Mouse (Mus musculus) hindbrain, embryonic 12.5 days (tissue): Measurements from ENCODE around the gene Pim1. TPM values are rescaled to one million over a fixed set of nuclear protein-coding genes. Genes with fewer than 3 reads are reported as not detected.
"Not testable (repeated sequence)": the region's sequence is repeated elsewhere in the genome, so short reads cannot be mapped to it uniquely, and the experiment has no call there.

Experiments used
- ATAC-seq: fragments of 200-750 bp; cut with Nextera tagmentation; 2 replicates; pipeline ENCODE4 v1.8.0; 2017; ENCODE audit warnings: moderate TSS enrichment; ENCODE audit not compliant: low FRiP score
- H3K27ac ChIP-seq: fragments of 300-500 bp; sonication (generic); 2 replicates; pipeline ENCODE4 v1.5.1; 2016; ENCODE audit warnings: mild to moderate bottlenecking
- H3K27me3 ChIP-seq: fragments of 300-500 bp; sonication (generic); 2 replicates; pipeline ENCODE4 v1.6.1; 2016; ENCODE audit warnings: mild to moderate bottlenecking
- H3K36me3 ChIP-seq: fragments of 300-500 bp; sonication (generic); 2 replicates; pipeline ENCODE4 v1.6.1; 2016; ENCODE audit warnings: mild to moderate bottlenecking
- H3K4me1 ChIP-seq: fragments of 300-500 bp; sonication (generic); 2 replicates; pipeline ENCODE4 v1.6.1; 2016
- H3K4me2 ChIP-seq: fragments of 300-500 bp; sonication (generic); replicated peaks from 2 replicates; pipeline ENCODE4 v1.6.1; 2016; ENCODE audit warnings: mild to moderate bottlenecking
- H3K4me3 ChIP-seq: fragments of 300-500 bp; sonication (generic); 2 replicates; pipeline ENCODE4 v1.5.1; 2016; ENCODE audit warnings: mild to moderate bottlenecking
- H3K9ac ChIP-seq: fragments of 300-500 bp; sonication (generic); 2 replicates; pipeline ENCODE4 v1.6.1; 2016; ENCODE audit warnings: mild to moderate bottlenecking, moderate library complexity
- H3K9me3 ChIP-seq: fragments of 300-500 bp; sonication (generic); replicated peaks from 2 replicates; pipeline ENCODE4 v1.6.1; 2016; ENCODE audit warnings: mild to moderate bottlenecking
- WGBS: fragments of 180-500 bp; shearing (Covaris S2); methylation state at CpG from one replicate; pipeline ENCODE4 v1.1.7; 2016; 5-methylcytosine and 5-hydroxymethylcytosine counted together
- polyA plus RNA-seq: library from polyadenylated mRNA; unstranded; fragments of >200 nt; fragmentation: Nextera tagmentation; extraction: Ambion mirVana; gene quantifications from 2 replicates; pipeline ENCODE4 v1.2.1, GENCODE M21; 2016

Pim1 gene
- polyA plus RNA-seq, 1 experiment from 2014 or later, result 17.8 TPM

DNA sequence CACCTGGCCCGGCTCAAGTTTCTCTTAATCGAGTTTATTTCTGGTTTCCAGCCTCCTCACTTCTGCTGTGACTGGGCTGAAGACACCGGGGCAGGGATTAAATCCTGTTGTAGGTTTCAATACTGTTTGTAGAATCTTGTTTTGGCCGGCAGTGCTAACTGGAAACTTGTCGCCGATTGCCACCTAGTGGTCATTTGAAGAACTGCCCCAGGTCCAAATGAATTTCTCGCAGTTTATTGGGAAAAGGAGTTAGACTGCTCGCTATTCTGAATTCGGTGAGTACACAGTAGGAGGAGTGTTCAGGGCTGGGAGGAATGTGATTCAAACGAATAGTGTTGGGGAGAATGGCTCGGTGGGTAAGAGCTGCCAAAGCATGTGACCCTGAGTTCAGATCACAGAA is 23.9 kb downstream of the Pim1 start:
- Histone ChIP-seq H3K9ac (no peak overlapping the region), H3K27me3 (no peaks in the 10 kb centered on the region), H3K4me3 (no peak overlapping the region), H3K27ac (no peak overlapping the region), H3K4me2 (no peak overlapping the region), H3K4me1 (no peaks in the 10 kb centered on the region), H3K36me3 (no peaks in the 10 kb centered on the region), H3K9me3 (no peaks in the 10 kb centered on the region)
- no peak for ATAC-seq
- whole genome bisulfite sequencing, result 3% methylated on average over 11 of the region's 11 CpGs

DNA sequence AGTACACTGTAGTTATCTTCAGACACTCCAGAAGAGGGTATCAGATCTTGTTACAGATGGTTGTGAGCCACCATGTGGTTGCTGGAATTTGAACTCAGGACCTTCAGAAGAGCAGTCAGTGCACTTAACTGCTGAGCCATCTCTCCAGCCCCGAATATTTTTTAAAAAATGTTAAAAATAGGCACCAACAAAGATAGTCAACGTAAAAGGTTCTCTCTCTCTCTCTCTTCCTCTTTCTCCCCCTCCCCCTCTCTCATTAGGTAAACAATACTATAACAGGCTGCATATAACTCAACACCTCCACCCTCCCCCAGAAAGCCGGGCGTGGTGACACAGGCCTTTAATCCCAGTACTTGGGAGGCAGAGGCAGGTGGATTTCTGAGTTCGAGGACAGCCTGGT is 28.1 kb downstream of the Pim1 start:
- H3K4me2 ChIP-seq, H3K4me1 ChIP-seq, ATAC-seq, H3K27ac ChIP-seq, H3K9me3 ChIP-seq, H3K9ac ChIP-seq, H3K4me3 ChIP-seq, H3K27me3 ChIP-seq, H3K36me3 ChIP-seq: not testable (repeated sequence)
- WGBS, result 95% methylated on average over 5 of the region's 5 CpGs

DNA sequence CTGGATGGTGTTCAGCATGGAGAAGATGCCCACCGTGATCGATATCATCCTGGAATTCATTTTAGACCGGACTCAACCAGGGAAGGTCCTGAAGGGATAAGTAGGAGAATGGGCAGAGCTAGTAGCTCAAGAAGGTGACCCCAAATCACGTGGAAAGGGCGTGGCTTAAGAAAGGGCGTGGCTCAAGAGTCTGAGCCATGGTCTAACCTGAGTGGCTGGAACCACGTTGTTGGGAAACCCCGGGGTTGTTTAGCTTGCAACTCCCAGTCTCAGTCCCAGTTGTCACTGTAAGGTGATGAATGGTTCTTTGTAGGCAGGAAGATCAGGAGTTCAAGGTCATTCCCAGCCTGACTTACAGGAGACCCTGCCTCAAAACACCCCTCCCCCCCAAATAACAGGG is 29.2 kb downstream of the Pim1 start:
- Histone ChIP-seq H3K36me3 (no peaks in the 10 kb centered on the region), H3K4me3 (no peak overlapping the region), H3K9me3 (no peaks in the 10 kb centered on the region), H3K9ac (no peak overlapping the region), H3K4me2 (no peak overlapping the region), H3K27me3 (no peaks in the 10 kb centered on the region), H3K4me1 (no peaks in the 10 kb centered on the region), H3K27ac (no peak overlapping the region)
- 80% methylated on average over 8 of the region's 8 CpGs for WGBS
- ATAC-seq, result no peak

DNA sequence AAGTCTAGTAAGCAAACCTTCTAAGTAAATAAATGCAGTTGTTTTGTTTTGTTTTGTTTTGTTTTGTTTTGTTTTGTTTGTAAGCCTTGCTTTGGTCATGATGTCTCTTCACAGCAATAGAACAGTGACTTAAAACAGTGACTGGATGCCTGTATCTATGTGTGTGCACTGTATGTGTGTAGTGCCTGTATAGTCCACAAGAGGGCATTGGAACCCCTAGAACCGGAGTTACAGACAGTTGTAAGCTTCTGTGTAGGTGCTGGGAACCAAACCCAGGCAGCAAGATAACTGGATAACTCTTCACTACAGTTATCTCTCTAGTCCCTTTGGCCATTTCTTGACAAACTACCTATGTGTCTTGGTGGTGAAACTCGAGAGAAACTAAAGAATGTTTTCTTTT is 35.1 kb downstream of the Pim1 start:
- no peaks in the 10 kb centered on the region for H3K4me1 ChIP-seq
- 77% methylated on average over 2 of the region's 2 CpGs for WGBS
- ATAC-seq, result no peak

DNA sequence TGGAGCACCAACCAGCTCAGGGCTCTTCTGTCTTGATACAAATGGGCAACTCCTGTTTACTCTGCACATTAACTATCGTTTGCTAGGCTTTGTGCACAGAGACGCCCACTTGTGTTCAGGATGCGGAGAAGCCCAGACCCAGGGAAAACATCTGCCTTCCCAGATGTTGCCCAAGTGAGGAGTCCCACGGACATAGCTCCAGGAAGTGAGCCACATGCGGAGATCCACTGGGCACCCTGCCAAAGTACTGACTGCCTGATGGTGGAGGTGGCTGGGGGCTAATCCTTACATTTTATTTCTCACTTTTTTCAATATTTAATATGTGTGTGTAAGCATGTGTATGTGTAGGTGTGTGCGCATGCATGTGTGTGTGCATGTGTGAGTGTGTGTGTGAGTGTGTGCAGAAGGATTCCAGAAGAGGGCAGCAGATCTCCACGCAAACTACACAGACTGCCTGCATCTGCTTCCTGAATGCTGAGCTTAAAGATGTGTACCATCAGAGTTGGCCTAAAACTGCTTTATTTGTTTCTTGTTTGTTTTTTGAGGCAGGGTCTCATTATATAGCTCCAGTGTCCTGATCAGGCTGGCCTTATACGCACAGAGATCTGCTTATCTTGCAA is 38.1 kb downstream of the Pim1 start:
- Histone ChIP-seq H3K4me2 (no peak overlapping the region), H3K4me1 (peaks cover 4% of the 10 kb centered on the region; the same call in 1 of the 2 replicates), H3K27me3 (no peaks in the 10 kb centered on the region), H3K36me3 (no peaks in the 10 kb centered on the region), H3K9ac (no peak overlapping the region), H3K9me3 (no peaks in the 10 kb centered on the region; the same call in 1 of the 2 replicates), H3K27ac (no peak overlapping the region), H3K4me3 (no peak overlapping the region)
- ATAC-seq, result no peak
- 88% methylated on average over 8 of the region's 8 CpGs for whole genome bisulfite sequencing

More for the DNA sequence above, 35.1 kb downstream of the Pim1 start:
- no peak overlapping the region for H3K9ac ChIP-seq
- no peaks in the 10 kb centered on the region for H3K27me3 ChIP-seq
- no peak overlapping the region for H3K4me2 ChIP-seq
- H3K9me3 ChIP-seq, result no peaks in the 10 kb centered on the region; the same call in 1 of the 2 replicates
- no peaks in the 10 kb centered on the region for H3K36me3 ChIP-seq
- no peak overlapping the region for H3K4me3 ChIP-seq
- no peak overlapping the region for H3K27ac ChIP-seq

DNA sequence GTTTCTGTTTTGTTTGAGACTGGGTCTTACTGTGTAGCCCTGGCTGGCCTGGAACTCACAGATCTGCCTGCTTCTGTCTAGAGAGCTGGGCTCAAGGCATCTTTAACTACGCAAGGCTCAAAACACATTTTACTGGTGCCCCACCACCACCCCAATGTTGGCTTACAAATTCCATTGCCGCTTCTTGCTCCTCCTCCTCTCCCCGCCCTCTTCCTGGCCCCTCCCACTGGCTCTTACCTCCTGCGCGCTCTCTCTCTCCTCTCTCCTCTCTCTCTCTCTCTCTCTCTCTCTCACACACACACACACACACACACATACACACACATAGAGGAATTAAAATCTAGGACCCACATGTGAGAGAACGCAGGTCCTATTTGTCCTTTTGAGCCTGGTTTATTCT is 40.0 kb downstream of the Pim1 start:
- H3K4me2 ChIP-seq, result no peak overlapping the region
- no peaks in the 10 kb centered on the region; the same call in 1 of the 2 replicates for H3K9me3 ChIP-seq
- no peak overlapping the region for H3K4me3 ChIP-seq
- H3K36me3 ChIP-seq, result no peaks in the 10 kb centered on the region
- H3K4me1 ChIP-seq, result peaks cover 4% of the 10 kb centered on the region; the same call in 1 of the 2 replicates
- no peak overlapping the region for H3K9ac ChIP-seq
- WGBS, result 80% methylated on average over 6 of the region's 6 CpGs
- no peaks in the 10 kb centered on the region for H3K27me3 ChIP-seq
- no peak overlapping the region for H3K27ac ChIP-seq
- no peak for ATAC-seq

DNA sequence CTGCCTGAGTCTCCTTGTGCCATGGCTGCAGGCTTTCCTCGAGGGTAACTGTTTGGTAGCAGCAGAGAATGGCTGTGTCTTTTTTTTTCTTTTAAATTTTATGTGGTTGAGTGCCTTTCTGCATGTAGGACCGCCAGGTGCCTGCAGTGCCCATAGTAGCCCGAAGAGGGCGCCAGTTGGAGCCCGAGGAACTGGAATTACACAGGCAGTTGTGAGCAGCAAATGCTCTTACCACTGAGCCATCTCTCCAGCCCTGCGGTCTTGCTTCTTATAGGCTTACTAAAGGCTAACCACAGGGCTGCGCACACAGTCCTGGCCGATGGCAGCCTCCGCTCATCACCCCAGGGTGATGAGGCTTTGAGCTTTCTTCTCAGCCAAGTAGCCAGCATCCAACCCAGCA is 40.7 kb downstream of the Pim1 start:
- WGBS, result 75% methylated on average over 9 of the region's 9 CpGs
- Histone ChIP-seq H3K4me1 (peaks cover 4% of the 10 kb centered on the region; the same call in 1 of the 2 replicates), H3K4me2 (no peak overlapping the region), H3K9me3 (no peaks in the 10 kb centered on the region), H3K9ac (no peak overlapping the region), H3K27me3 (no peaks in the 10 kb centered on the region), H3K27ac (no peak overlapping the region), H3K4me3 (no peak overlapping the region), H3K36me3 (no peaks in the 10 kb centered on the region)
- no peak for ATAC-seq

DNA sequence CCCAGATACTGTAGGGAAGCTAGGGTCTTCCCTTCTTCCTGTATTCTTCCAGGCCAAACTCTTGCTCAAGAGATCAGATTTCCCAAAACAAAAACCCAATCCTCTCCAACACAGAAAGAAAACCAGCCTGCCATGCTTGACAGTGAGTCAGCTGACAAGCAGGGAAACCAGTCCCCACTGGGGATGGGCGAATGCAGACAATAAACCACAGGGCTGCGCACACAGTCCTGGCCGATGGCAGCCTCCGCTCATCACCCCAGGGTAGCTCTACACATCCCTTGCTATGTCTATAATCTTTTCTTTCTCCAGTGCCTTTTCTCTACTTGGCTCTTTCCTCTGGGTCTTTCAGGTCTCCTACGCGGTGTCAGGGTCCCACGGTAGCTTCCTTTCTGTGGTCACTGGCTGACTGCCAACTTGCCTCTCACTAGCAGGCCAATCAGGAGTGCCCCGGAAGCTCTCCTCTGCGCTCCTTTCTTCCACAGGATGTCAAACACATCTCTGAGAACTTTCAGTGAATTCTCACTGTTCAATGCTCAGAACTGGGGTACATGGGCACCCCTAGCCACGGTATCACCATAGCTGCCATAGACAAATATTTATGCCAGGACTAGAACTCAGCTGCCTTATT is 41.3 kb downstream of the Pim1 start:
- peaks cover 4% of the 10 kb centered on the region; the same call in 1 of the 2 replicates for H3K4me1 ChIP-seq
- no peak for ATAC-seq
- no peaks in the 10 kb centered on the region for H3K27me3 ChIP-seq
- H3K4me2 ChIP-seq, result no peak overlapping the region
- H3K27ac ChIP-seq, result no peak overlapping the region
- H3K4me3 ChIP-seq, result no peak overlapping the region
- no peaks in the 10 kb centered on the region for H3K36me3 ChIP-seq
- H3K9me3 ChIP-seq, result no peaks in the 10 kb centered on the region
- whole genome bisulfite sequencing, result 61% methylated on average over 10 of the region's 10 CpGs
- H3K9ac ChIP-seq, result no peak overlapping the region

DNA sequence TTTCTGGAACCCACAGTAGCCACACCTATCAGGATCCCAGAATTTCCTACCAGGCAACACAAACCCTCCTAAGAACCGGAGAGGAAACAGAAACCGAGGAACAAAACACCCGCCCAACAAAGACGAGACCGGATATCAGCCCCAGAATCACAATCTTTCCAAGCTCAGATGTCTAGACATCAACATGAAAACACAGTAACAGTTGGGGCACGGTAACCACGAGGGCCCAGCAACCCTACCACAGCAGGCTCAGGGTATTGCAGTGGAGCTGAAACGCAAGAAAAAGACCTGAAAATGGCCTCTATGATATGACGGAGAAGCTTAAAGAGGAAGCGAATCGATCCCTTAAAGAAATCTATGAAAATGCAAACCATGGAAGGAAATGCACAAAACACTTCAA is 43.3 kb downstream of the Pim1 start:
- no peaks in the 10 kb centered on the region for H3K36me3 ChIP-seq
- H3K9ac ChIP-seq, result no peak overlapping the region
- H3K4me1 ChIP-seq, result peaks cover 4% of the 10 kb centered on the region; the same call in 1 of the 2 replicates
- 93% methylated on average over 11 of the region's 11 CpGs for WGBS
- H3K9me3 ChIP-seq, result no peaks in the 10 kb centered on the region
- no peak overlapping the region for H3K4me3 ChIP-seq
- H3K27ac ChIP-seq, result no peak overlapping the region
- no peak overlapping the region for H3K4me2 ChIP-seq
- no peak for ATAC-seq
- no peaks in the 10 kb centered on the region for H3K27me3 ChIP-seq

DNA sequence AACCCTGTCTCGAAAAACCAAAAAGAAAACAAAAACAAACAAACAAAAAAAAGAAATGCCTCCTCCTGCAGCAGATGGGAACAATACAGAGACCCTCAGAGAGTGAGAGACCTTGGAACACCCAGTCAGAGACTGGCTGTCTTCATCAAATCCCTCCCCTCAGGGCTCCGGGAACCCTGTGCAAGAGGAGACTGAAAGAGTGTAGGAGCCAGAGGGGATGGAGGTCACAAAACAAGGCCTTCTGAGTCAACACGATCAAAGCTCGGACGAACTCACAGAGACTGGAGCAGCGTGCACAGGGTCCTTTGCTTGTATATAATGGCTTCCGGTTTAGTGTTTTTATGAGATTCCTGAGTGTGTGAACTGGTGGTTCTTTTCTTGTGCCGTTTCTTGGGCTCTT is 49.9 kb downstream of the Pim1 start:
- ATAC-seq, result no peak
- no peak overlapping the region for H3K4me3 ChIP-seq
- H3K9ac ChIP-seq, result no peak overlapping the region
- 88% methylated on average over 8 of the region's 8 CpGs for WGBS
- no peak overlapping the region for H3K27ac ChIP-seq
- H3K36me3 ChIP-seq, result no peaks in the 10 kb centered on the region
- no peaks in the 10 kb centered on the region for H3K27me3 ChIP-seq
- H3K4me1 ChIP-seq, result no peaks in the 10 kb centered on the region
- H3K4me2 ChIP-seq, result no peak overlapping the region
- H3K9me3 ChIP-seq, result no peaks in the 10 kb centered on the region

DNA sequence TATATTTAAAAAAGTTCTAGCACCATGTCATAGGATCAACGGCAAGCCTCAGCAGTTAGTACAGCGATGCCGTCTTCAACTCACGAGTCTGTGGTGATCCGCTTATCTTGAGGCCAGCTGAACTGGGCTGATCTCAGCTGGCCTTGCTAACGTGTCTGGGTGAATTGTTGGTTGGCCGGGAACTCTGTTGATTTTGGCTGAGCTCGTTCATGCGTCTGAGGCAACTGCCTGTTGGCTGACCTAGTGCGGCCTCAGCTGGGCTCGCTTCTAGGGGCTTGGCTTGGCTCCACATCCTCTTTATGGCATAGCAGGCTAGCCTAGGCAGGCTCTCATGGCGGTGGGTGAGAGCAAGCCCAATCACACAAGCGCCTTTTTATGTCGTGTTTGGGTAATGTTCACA is 50.9 kb downstream of the Pim1 start:
- H3K27ac ChIP-seq, result no peak overlapping the region
- no peaks in the 10 kb centered on the region for H3K9me3 ChIP-seq
- H3K36me3 ChIP-seq, result no peaks in the 10 kb centered on the region
- H3K4me1 ChIP-seq, result no peaks in the 10 kb centered on the region
- WGBS, result 78% methylated on average over 14 of the region's 14 CpGs
- no peak overlapping the region for H3K9ac ChIP-seq
- no peak for ATAC-seq
- no peak overlapping the region for H3K4me3 ChIP-seq
- H3K4me2 ChIP-seq, result no peak overlapping the region
- no peaks in the 10 kb centered on the region for H3K27me3 ChIP-seq

DNA sequence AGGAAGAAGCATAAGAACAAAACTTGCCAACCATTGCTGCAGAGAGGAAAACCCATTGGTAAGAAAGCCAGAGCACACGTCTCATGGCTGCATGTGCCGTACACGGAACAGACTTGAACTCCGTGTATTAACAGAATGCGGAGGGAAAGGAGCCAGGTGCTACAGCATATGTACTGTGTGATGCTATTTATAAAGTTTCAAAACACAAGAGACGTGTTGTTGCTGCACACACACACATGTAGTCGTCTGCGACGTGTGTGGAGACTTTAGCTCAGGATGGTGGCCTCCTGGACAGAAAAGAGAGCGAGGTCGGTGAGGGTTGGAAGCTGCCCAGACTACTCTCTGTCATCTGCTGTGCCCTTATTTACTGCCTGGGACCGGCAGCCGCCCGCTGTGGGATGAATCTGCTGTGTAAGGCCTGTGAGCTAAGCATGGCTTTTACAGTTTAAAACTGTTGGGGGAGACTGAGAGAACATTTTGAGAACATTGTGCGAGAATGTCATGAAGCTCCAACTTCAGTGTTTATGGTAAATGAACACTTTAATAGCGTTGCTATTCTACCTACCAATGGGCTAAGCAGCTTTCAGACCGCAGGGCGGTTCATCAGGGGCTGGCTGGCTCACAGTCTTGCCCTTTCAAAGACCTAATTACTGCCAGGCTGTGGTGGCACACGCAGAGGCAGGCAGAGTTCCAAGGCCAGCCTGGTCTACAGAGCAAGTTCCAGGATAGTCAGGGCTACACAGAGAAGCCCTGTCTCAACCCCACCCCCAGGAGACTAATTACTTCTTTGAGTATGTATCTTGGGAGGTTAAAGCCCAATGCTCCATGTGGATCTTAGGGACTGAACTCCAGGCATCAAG is 52.5 kb downstream of the Pim1 start:
- 93% methylated on average over 19 of the region's 19 CpGs for WGBS

More for the DNA sequence above, 52.5 kb downstream of the Pim1 start:
- Histone ChIP-seq H3K9me3 (no peaks in the 10 kb centered on the region), H3K4me3 (no peak overlapping the region), H3K36me3 (no peaks in the 10 kb centered on the region), H3K9ac (no peak overlapping the region), H3K27me3 (no peaks in the 10 kb centered on the region), H3K4me2 (no peak overlapping the region), H3K4me1 (no peaks in the 10 kb centered on the region), H3K27ac (no peak overlapping the region)
- no peak for ATAC-seq
